Mouse (Mus musculus) brown adipose tissue, adult 24 weeks (tissue): ENCODE results near the gene C1qc. TPM values are rescaled to one million over a fixed set of nuclear protein-coding genes. Genes with fewer than 3 reads are reported as not detected.

Experiments
- H3K27ac ChIP-seq: fragments of 200-500 bp; replicated peaks from 2 replicates; pipeline ENCODE4 v1.5.1; 2012; ENCODE audit warnings: low read depth, mild to moderate bottlenecking, low read length
- H3K4me1 ChIP-seq: fragments of 200-500 bp; 2 replicates; pipeline ENCODE4 v1.6.1; 2012; ENCODE audit warnings: low read length, mixed read lengths; ENCODE audit not compliant: control insufficient read depth, insufficient read depth, insufficient read length
- H3K4me3 ChIP-seq: fragments of 200-500 bp; 2 replicates; pipeline ENCODE4 v1.5.1; 2012; ENCODE audit warnings: low read depth, mild to moderate bottlenecking, low read length, moderate library complexity; ENCODE audit not compliant: insufficient read depth
- polyA plus RNA-seq: library from polyadenylated mRNA; stranded (reverse); fragments of >200 nt; gene quantifications from 2 replicates; pipeline ENCODE4 v1.2.4, GENCODE M21; 2012; ENCODE audit not compliant: missing spikeins, insufficient read depth, insufficient read length

C1qc gene
- polyA plus RNA-seq, 1 experiment, result 55.0 TPM

DNA sequence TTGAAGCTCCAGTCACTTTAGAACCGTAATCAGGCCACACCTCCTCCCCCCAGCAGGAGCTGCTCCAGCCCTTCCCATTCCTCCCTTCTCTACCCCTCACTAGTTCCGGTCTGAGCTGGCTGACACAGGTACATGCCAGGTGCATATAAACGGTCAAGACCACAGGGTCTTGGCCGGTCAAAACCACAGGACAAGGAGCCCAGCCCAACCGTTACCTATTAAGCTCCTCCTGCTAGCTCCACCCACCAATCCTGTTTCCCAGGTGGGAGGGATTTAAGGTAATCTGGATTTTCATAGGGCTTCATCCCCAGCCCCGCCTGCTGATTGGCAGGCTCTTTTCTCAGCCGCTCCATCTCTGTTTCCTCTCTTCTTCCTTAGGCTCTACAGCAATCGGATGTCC is 14.7 kb downstream of the C1qc start:
- Histone ChIP-seq H3K27ac (no peak overlapping the region), H3K4me1 (no peaks in the 10 kb centered on the region), H3K4me3 (no peak overlapping the region)

DNA sequence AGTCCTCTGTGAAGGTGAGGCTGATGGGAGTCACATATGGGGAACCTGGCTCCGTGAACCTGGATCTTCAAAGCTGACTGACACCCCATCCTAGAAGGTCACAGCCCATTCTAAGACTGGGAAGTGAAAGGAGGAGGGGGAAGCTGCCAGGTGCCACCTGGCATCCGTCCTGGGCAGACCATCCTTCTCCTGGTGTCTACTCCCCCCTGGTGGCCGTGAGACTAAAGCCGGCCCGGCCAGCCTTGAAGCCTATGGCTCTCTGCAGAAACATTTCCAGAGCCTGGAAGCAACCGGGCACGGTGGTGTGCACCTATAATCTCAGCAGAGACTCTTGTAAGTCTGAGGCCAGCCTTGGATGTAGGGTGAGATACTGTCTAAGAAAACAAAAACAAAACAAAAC is 15.9 kb downstream of the C1qc start:
- Histone ChIP-seq H3K4me3 (no peak overlapping the region), H3K27ac (no peak overlapping the region), H3K4me1 (no peaks in the 10 kb centered on the region)

DNA sequence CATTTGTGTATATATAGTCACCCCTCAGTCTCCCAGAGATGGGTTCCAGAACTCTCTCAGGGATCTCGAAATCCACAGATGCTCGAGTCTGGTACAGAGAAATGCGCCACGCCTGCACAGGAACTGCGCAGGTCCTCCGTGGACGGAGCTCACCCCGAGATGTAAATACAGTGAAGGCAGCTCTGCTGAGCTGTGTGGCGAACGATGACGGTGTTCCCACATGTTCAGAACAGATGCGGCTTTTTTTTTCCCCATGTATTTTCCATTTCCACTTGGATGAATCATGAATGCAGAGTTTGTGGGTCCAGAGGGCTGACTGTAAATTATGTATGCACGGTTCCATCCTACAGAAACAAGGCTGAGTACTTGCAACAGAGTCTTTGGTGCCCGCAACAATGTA is 17.9 kb downstream of the C1qc start:
- no peak overlapping the region for H3K4me3 ChIP-seq
- no peaks in the 10 kb centered on the region for H3K4me1 ChIP-seq
- no peak overlapping the region for H3K27ac ChIP-seq

- Histone ChIP-seq H3K4me3 (no peak overlapping the region), H3K4me1 (no peaks in the 10 kb centered on the region), H3K27ac (no peak overlapping the region)
These were observed 24.5 kb downstream of the C1qc start for GRCm38 (mm10) chr4:136868371-136868770.

DNA sequence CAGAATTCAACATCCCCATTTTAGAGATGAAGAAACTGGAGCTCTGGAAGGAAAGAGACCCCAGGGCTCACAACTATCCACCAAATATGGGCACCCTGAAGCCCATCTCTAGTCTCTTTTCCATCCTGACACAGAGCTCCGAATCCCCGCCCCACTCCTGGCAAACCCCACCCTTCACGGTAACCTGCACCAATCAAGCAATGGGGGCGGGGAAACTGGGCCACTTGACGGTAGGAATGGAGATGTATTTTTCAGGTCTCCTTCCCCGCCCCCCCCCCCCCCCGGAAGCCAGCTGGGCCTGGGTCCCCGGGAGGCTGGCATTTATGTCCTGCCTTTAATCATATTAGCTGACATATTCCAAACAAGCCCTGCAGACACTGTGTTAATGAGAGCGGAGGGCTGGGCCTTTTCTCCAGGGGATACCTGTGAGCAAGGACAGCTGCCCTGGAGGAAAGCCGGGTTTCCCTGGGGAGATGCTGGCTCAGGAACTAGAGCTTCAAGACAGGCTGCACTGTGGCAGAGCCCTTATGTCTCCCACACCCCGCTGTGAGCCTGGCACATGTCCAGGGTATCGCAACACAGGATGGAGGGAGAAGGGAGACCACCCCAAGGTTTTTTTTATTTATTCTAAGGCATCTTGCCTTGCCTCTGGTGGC is 25.0 kb downstream of the C1qc start:
- H3K4me1 ChIP-seq, result no peaks in the 10 kb centered on the region
- no peak overlapping the region for H3K4me3 ChIP-seq
- H3K27ac ChIP-seq, result no peak overlapping the region

GRCm38 (mm10) chr4:136865531-136865930 is 27.3 kb downstream of the C1qc start:
- Histone ChIP-seq H3K27ac (no peak overlapping the region), H3K4me3 (no peak overlapping the region), H3K4me1 (no peaks in the 10 kb centered on the region)

- no peaks in the 10 kb centered on the region for H3K4me1 ChIP-seq
- H3K27ac ChIP-seq, result no peak overlapping the region
- H3K4me3 ChIP-seq, result no peak overlapping the region
These were observed 28.0 kb downstream of the C1qc start for GRCm38 (mm10) chr4:136864751-136865470.

GRCm38 (mm10) chr4:136863517-136863916 is 29.3 kb downstream of the C1qc start:
- Histone ChIP-seq H3K27ac (no peak overlapping the region), H3K4me3 (no peak overlapping the region), H3K4me1 (no peaks in the 10 kb centered on the region)

- no peaks in the 10 kb centered on the region for H3K4me1 ChIP-seq
- no peak overlapping the region for H3K4me3 ChIP-seq
- no peak overlapping the region for H3K27ac ChIP-seq
These were observed 30.5 kb downstream of the C1qc start for GRCm38 (mm10) chr4:136862411-136862810.

- no peak overlapping the region for H3K4me3 ChIP-seq
- H3K27ac ChIP-seq, result no peak overlapping the region
- H3K4me1 ChIP-seq, result no peaks in the 10 kb centered on the region
These were observed 31.1 kb downstream of the C1qc start for GRCm38 (mm10) chr4:136861806-136862205.

- Histone ChIP-seq H3K4me1 (no peaks in the 10 kb centered on the region), H3K27ac (no peak overlapping the region), H3K4me3 (no peak overlapping the region)
These were observed 32.8 kb downstream of the C1qc start for GRCm38 (mm10) chr4:136860022-136860421.

DNA sequence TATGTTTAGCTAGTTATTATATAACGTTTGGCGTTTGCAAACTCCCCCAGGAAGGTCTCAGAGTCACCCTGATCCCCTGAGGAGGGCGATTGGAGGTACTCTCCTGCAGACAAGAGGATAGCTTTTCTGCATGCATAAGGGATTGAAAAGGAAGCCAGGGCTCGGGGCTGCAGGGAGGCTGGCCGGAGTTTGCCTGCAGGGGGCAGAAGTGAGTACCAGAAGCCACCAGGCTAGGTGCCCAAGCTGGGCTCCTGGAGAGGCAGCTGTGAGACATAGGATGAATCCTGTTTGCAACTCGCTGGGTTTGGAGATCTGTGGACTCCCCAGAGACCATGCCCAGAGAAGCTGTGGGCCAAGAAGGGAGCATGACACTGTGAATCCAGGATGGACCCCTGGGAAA is 37.8 kb downstream of the C1qc start:
- H3K27ac ChIP-seq, result no peak overlapping the region
- no peaks in the 10 kb centered on the region for H3K4me1 ChIP-seq
- no peak overlapping the region for H3K4me3 ChIP-seq

DNA sequence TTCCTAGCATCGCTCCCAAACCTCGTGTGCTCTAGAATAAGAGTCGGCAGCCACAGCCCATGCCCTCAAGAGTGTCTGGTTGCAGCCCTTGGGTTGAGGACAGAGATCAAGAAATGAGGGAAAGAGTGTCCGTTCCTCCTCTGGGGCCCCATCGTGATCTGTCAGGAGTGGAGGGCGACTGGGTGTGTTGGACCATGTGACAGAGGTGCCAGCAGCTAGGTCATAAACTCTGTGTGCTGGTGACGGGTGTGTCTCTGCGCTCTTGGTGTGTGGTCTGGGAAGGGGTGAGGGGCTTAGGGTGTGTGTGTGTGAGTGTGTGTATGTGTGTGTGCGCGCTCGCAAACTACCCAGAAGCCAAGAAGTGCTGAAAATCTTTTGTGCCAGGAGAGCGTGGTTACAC is 39.9 kb downstream of the C1qc start:
- Histone ChIP-seq H3K4me1 (no peaks in the 10 kb centered on the region), H3K4me3 (no peak overlapping the region), H3K27ac (no peak overlapping the region)

GRCm38 (mm10) chr4:136852119-136852518 is 40.7 kb downstream of the C1qc start:
- Histone ChIP-seq H3K4me1 (no peaks in the 10 kb centered on the region), H3K27ac (no peak overlapping the region), H3K4me3 (no peak overlapping the region)

- Histone ChIP-seq H3K4me3 (no peak overlapping the region), H3K27ac (no peak overlapping the region), H3K4me1 (no peaks in the 10 kb centered on the region)
These were observed 44.3 kb downstream of the C1qc start for GRCm38 (mm10) chr4:136848565-136848964.

GRCm38 (mm10) chr4:136847166-136847565 is 45.7 kb downstream of the C1qc start:
- H3K27ac ChIP-seq, result no peak overlapping the region
- H3K4me3 ChIP-seq, result no peak overlapping the region
- H3K4me1 ChIP-seq, result no peaks in the 10 kb centered on the region
